Mouse (Mus musculus): Measurements from ENCODE around the gene Znrf3. TPM values are rescaled to one million over a fixed set of nuclear protein-coding genes. Genes with fewer than 3 reads are reported as not detected.
A peak's percentile ranks its signal among the peaks of the same experiment; 100 is the strongest.

The Znrf3 gene
- total RNA-seq, 2 experiments from 2014 or later, result 16.7 to 17.5 TPM

GRCm38 (mm10) chr11:5402127-5402733 is 42.4 kb downstream of the Znrf3 start:
- DNase-seq (ENCODE audit: low spot score in 2 of 2), result no peak

- no peak for DNase-seq (ENCODE audit: low spot score in 2 of 2)
Measured at GRCm38 (mm10) chr11:5398301-5399053, 46.2 kb downstream of the Znrf3 start.

GRCm38 (mm10) chr11:5390969-5391831 is 53.4 kb downstream of the Znrf3 start:
- DNase-seq (ENCODE audit: low spot score in 2 of 2), result no peak

- DNase-seq (ENCODE audit: low spot score in 2 of 2), result no peak
Measured at GRCm38 (mm10) chr11:5382652-5383051, 62.0 kb downstream of the Znrf3 start.

GRCm38 (mm10) chr11:5381226-5381625 is 63.4 kb downstream of the Znrf3 start:
- DNase-seq (ENCODE audit: low spot score in 2 of 2), result no peak

GRCm38 (mm10) chr11:5380275-5380674 is 64.4 kb downstream of the Znrf3 start:
- no peak for DNase-seq (ENCODE audit: low spot score in 2 of 2)

- DNase-seq (ENCODE audit: low spot score in 2 of 2), result no peak
Measured at GRCm38 (mm10) chr11:5369176-5369575, 75.5 kb downstream of the Znrf3 start.

GRCm38 (mm10) chr11:5368492-5368891 is 76.2 kb downstream of the Znrf3 start:
- DNase-seq (ENCODE audit: low spot score in 2 of 2), result no peak

GRCm38 (mm10) chr11:5355266-5355764 is 89.3 kb downstream of the Znrf3 start:
- no peak for DNase-seq (ENCODE audit: low spot score in 2 of 2)

GRCm38 (mm10) chr11:5354753-5355152 is 89.9 kb downstream of the Znrf3 start:
- peak; percentile 46 to 62 for DNase-seq (ENCODE audit: low spot score in 2 of 2)

GRCm38 (mm10) chr11:5353032-5353431 is 91.6 kb downstream of the Znrf3 start:
- DNase-seq (ENCODE audit: low spot score in 2 of 2), result no peak

GRCm38 (mm10) chr11:5349483-5349882 is 95.2 kb downstream of the Znrf3 start:
- DNase-seq (ENCODE audit: low spot score in 2 of 2), result no peak

GRCm38 (mm10) chr11:5346845-5347640 is 97.6 kb downstream of the Znrf3 start:
- DNase-seq (ENCODE audit: low spot score in 2 of 2), result no peak

- DNase-seq (ENCODE audit: low spot score in 2 of 2), result no peak
Measured at GRCm38 (mm10) chr11:5343748-5344147, 100.9 kb downstream of the Znrf3 start.

GRCm38 (mm10) chr11:5339732-5340131 is 104.9 kb downstream of the Znrf3 start:
- DNase-seq (ENCODE audit: low spot score in 2 of 2), result no peak

GRCm38 (mm10) chr11:5336852-5337251 is 107.8 kb downstream of the Znrf3 start:
- no peak for DNase-seq (ENCODE audit: low spot score in 2 of 2)

- no peak for DNase-seq (ENCODE audit: low spot score in 2 of 2)
Measured at GRCm38 (mm10) chr11:5336269-5336668, 108.4 kb downstream of the Znrf3 start.

- no peak for DNase-seq (ENCODE audit: low spot score in 2 of 2)
Measured at GRCm38 (mm10) chr11:5330851-5331250, 113.8 kb downstream of the Znrf3 start.

GRCm38 (mm10) chr11:5327693-5328092 is 117.0 kb downstream of the Znrf3 start:
- no peak for DNase-seq (ENCODE audit: low spot score in 2 of 2)

- no peak for DNase-seq (ENCODE audit: low spot score in 2 of 2)
Measured at GRCm38 (mm10) chr11:5326252-5326651, 118.4 kb downstream of the Znrf3 start.

- DNase-seq (ENCODE audit: low spot score in 2 of 2), result no peak
Measured at GRCm38 (mm10) chr11:5325217-5325616, 119.4 kb downstream of the Znrf3 start.
